Mouse (Mus musculus): ENCODE data around the gene Mark3.

DNA sequence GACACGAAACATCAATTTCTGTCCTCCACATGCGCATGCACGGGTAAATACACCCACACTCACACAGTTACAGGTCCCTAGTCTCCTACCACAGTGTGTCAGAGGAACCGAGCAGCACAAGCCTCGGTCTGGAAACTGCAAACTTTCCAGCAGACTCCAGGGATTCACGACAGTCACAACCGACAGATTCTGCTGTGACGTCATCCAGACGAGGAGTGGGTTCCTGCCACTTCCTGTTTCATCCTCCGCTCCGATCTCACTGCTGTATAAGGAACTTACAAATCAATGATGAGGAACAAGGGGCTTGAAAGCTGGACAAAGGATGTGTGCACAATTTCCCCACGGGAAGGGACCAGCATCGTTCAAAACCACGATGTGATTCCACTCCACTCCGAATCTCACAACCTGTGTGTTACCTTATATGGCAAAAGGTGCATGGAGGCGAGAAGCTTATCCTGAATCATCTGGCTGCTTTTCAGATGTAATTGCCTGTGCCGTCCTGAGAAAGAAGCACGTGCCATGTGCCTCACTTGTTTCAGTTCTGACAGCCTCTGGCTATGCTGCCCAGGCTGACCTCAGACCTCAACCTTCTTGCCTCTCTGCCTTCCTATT, 14.6 kb upstream of the Mark3 start:
- no peak for TF ChIP-seq CTCF (IDR thresholded peaks at IDR 0.05; ENCODE audit: low read depth, low read length)
- no peak for TF ChIP-seq GATA1 (IDR thresholded peaks at IDR 0.05; ENCODE audit: borderline replicate concordance, low read length)
- no peak for TF ChIP-seq TAL1 (conservative IDR thresholded peaks at IDR 0.05; ENCODE audit: low read depth, low read length)
- no peak for TF ChIP-seq GATA2 (IDR thresholded peaks at IDR 0.05; ENCODE audit: borderline replicate concordance, low read depth, low read length)
